Mouse (Mus musculus) inflammation-experienced regulatory T-cells, adult 6 months (primary cell): ENCODE results near the gene Vmn2r91. TPM values are rescaled to one million over a fixed set of nuclear protein-coding genes. Genes with fewer than 3 reads are reported as not detected.
A peak's percentile ranks its signal among the peaks of the same experiment; 100 is the strongest.
"Not testable (repeated sequence)": the region's sequence is repeated elsewhere in the genome, so short reads cannot be mapped to it uniquely, and the experiment has no call there.

Experiments
- ATAC-seq: one replicate; pipeline ENCODE4 v1.8.0; 2017
- polyA plus RNA-seq, 3 experiments: library from polyadenylated mRNA; unstranded; fragments of 100-300 nt; shearing (Covaris generic); gene quantifications; one replicate each; pipeline ENCODE4 v1.2.1; 2017

The Vmn2r91 gene
- polyA plus RNA-seq, result not detected

- not testable (repeated sequence) for ATAC-seq
Observed at GRCm38 (mm10) chr17:18084716-18085115, at the start of gene Vmn2r91. TSS of gene Vmn2r91 (plus strand) at chr17:18085016.

- ATAC-seq, result no peak
Observed at GRCm38 (mm10) chr17:18049124-18049523, 35.7 kb upstream of the Vmn2r91 start, which contains the start of gene Vmn2r124. TSS of gene Vmn2r124 (plus strand) at chr17:18049424.

GRCm38 (mm10) chr17:18095626-18096025 is 10.8 kb downstream of the Vmn2r91 start:
- ATAC-seq, result peak; percentile 80

GRCm38 (mm10) chr17:18102265-18102664 is 17.4 kb downstream of the Vmn2r91 start:
- ATAC-seq, result not testable (repeated sequence)

- not testable (repeated sequence) for ATAC-seq
Observed at GRCm38 (mm10) chr17:18151587-18151986, 66.8 kb downstream of the Vmn2r91 start, which contains the start of gene Vmn2r92. TSS of gene Vmn2r92 (plus strand) at chr17:18151887.

GRCm38 (mm10) chr17:18161194-18161593 is 76.4 kb downstream of the Vmn2r91 start:
- peak; percentile 75 for ATAC-seq

Other genes starting within 250 kb of the Vmn2r91 start
- under 1 TPM in 1 of 3 experiments, not detected in 2; 0.12 TPM for gene Has1, start 229.8 kb upstream of the Vmn2r91 start, polyA plus RNA-seq
- gene Fpr1, start 201.1 kb upstream of the Vmn2r91 start, polyA plus RNA-seq, result under 1 TPM in 1 of 3 experiments, not detected in 2; 0.72 TPM
- under 1 TPM in 2 of 3 experiments, not detected in 1; 0.34 to 0.64 TPM for gene Fpr2, start 197.2 kb upstream of the Vmn2r91 start, polyA plus RNA-seq
- not detected for gene Fpr3, start 197.2 kb upstream of the Vmn2r91 start, polyA plus RNA-seq
- gene Fpr-rs4, start 63.3 kb upstream of the Vmn2r91 start, polyA plus RNA-seq, result not detected
- gene Vmn2r124, start 35.6 kb upstream of the Vmn2r91 start, polyA plus RNA-seq, result under 1 TPM in 1 of 3 experiments, not detected in 2; 0.04 TPM
- gene Vmn2r92, start 66.9 kb downstream of the Vmn2r91 start, polyA plus RNA-seq, result under 1 TPM in 2 of 3 experiments, not detected in 1; 0.05 TPM
- gene Vmn2r94, start 192.7 kb downstream of the Vmn2r91 start, polyA plus RNA-seq, result not detected
- under 1 TPM in 1 of 3 experiments, not detected in 2; 0.08 TPM for gene Vmn2r93, start 213.1 kb downstream of the Vmn2r91 start, polyA plus RNA-seq